Mouse (Mus musculus): Measurements from ENCODE around the gene Zswim3. TPM values are rescaled to one million over a fixed set of nuclear protein-coding genes. Genes with fewer than 3 reads are reported as not detected.

The Zswim3 gene
- polyA plus RNA-seq, 1 experiment from 2014 or later = 5.3 TPM

DNA sequence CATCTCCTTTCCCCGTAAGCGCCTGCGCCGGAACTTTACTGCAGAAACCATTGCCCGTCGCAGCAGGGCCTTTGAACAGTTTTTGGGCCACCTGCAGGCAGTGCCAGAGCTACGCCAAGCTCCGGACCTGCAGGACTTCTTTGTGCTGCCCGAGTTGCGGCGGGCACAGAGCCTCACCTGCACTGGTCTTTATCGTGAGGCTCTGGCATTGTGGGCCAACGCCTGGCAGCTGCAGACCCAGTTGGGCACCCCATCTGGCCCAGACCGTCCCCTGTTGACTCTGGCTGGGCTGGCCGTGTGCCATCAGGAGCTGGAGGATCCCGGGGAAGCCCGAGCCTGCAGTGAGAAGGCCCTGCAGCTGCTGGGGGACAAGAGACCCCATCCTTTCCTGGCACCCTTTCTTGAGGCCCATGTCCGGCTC is 13.0 kb upstream of the Zswim3 start:
- Histone ChIP-seq H3K4me2 (replicated peaks; ENCODE audit: low read depth, low read length) (no peak overlapping the region), H3K27ac (ENCODE audit: low read length) (no peak overlapping the region), H3K36me3 (ENCODE audit: insufficient read depth, low read length) (peaks cover 24% of the 10 kb centered on the region; the same call in 1 of the 2 replicates), H3K4me1 (ENCODE audit: insufficient read depth, low read depth, low read length) (0 out of 2 replicates have a peak, but pooled peaks cover 2% of the 10 kb centered on the region), H3K9ac (replicated peaks; ENCODE audit: low read depth) (no peak overlapping the region), H3K4me3 (ENCODE audit: low read depth, low read length) (no peak overlapping the region), H3K9me3 (ENCODE audit: low read length) (no peaks in the 10 kb centered on the region), H3K27me3 (replicated peaks; ENCODE audit: insufficient read depth, low read length) (no peaks in the 10 kb centered on the region)
- ATAC-seq (no peak), DNase-seq (ENCODE audit: low spot score) (no peak)
- WGBS = 89% methylated on average over 18 of the region's 18 CpGs
- TF ChIP-seq EP300 (IDR thresholded peaks at IDR 0.05) (no peak), CTCF (IDR thresholded peaks at IDR 0.05) (no peak)

DNA sequence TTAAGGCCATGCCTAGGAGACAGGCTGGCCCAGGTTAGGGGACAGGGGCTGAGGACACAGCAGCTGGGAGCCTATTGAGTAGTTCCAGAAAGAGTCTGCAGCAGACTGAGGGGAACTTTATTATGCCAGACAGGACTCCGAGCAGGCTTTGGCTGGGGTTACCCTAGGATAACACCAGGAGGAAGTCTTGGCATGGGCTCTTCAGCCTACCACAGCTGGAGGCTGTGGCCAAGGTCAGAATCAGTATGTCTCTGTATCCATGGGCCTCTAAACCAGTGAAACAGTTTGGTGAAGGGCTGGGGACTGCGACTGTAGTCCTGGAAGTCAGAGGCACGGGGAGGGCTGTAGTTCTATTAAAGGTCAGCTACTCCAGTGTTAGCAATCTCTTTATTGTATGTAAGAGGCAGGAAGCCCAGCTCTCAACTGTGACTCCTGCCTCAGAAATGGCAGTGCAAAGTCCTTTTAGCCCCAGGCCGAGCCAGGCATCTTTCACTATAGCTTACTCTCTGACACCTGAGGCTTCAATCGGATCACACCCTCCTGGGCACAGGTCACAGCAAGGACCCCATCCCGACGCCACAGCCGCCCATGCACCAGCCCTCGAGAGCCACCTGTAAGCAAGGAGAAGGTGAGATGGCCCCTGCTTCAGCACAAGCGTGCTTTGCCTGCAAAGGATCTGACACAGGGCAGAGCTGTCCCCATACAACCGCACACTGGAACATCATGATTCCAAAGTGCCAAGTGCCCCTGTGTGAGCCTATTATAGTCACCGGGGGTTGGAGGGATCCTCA is 12.3 kb upstream of the Zswim3 start:
- ATAC-seq (no peak), DNase-seq (ENCODE audit: low spot score) (no peak)
- Histone ChIP-seq H3K27ac (ENCODE audit: low read length) (no peak overlapping the region), H3K9me3 (ENCODE audit: low read length) (no peaks in the 10 kb centered on the region), H3K4me3 (ENCODE audit: low read depth, low read length) (no peak overlapping the region), H3K36me3 (ENCODE audit: insufficient read depth, low read length) (peaks cover 24% of the 10 kb centered on the region; the same call in 1 of the 2 replicates), H3K4me1 (ENCODE audit: insufficient read depth, low read depth, low read length) (no peaks in the 10 kb centered on the region), H3K9ac (replicated peaks; ENCODE audit: low read depth) (no peak overlapping the region), H3K27me3 (replicated peaks; ENCODE audit: insufficient read depth, low read length) (no peaks in the 10 kb centered on the region), H3K4me2 (replicated peaks; ENCODE audit: low read depth, low read length) (no peak overlapping the region)
- 89% methylated on average over 12 of the region's 12 CpGs for WGBS
- TF ChIP-seq CTCF (IDR thresholded peaks at IDR 0.05) (no peak), EP300 (IDR thresholded peaks at IDR 0.05) (no peak)

DNA sequence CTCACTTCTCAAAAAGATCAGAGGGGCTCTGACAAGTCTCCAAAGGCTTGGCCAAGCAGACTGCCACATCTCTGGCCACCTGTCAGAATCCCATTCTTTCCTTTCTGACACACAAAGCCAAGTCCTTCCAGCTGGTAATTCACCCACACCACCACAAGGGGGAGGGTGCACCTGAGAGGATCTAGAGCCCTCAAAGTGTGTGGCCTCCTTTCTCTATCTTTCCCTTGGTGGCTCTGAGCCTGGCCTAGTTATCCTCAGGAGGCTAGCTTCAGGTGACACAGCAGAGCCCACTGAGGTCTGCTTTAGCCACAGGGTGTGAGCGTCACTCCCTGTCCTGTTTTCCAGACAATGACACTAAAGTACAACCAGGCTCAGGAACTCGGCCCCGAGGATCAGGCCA is 11.7 kb upstream of the Zswim3 start:
- H3K4me3 ChIP-seq (ENCODE audit: low read depth, low read length) = no peak overlapping the region
- DNase-seq (ENCODE audit: low spot score) = peak; percentile 55
- no peak overlapping the region for H3K4me2 ChIP-seq (replicated peaks; ENCODE audit: low read depth, low read length)
- 68% methylated on average over 3 of the region's 3 CpGs for WGBS
- TF ChIP-seq CTCF (IDR thresholded peaks at IDR 0.05) (peak; percentile 88), EP300 (IDR thresholded peaks at IDR 0.05) (no peak)
- H3K4me1 ChIP-seq (ENCODE audit: insufficient read depth, low read depth, low read length) = no peaks in the 10 kb centered on the region
- no peaks in the 10 kb centered on the region for H3K9me3 ChIP-seq (ENCODE audit: low read length)
- no peaks in the 10 kb centered on the region for H3K27me3 ChIP-seq (replicated peaks; ENCODE audit: insufficient read depth, low read length)
- no peak overlapping the region for H3K9ac ChIP-seq (replicated peaks; ENCODE audit: low read depth)
- H3K36me3 ChIP-seq (ENCODE audit: insufficient read depth, low read length) = peaks cover 24% of the 10 kb centered on the region; the same call in 1 of the 2 replicates
- peak; percentile 18; the same call in 1 of the 2 replicates for ATAC-seq
- H3K27ac ChIP-seq (ENCODE audit: low read length) = no peak overlapping the region

DNA sequence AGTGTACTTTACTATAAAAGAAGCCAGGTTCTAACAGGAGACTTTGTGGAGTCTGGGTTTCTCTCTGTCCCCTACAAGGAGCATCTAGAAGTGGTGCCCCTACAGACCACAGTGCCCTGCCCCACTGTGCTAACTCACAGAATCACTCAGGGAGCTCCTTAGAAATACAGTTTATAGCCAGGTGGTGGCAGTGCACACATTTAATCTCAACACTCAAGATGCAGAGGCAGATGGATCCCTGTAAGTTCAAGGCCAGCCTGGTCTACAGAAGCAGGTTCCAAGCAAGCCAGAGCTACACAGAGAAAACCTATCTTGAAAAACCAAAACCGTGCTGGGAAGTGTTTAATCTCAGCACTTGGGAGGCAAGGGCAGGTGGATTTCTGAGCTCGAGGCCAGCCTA is 11.1 kb upstream of the Zswim3 start:
- DNase-seq (ENCODE audit: low spot score) = peak; percentile 41
- no peak overlapping the region for H3K4me3 ChIP-seq (ENCODE audit: low read depth, low read length)
- H3K9me3 ChIP-seq (ENCODE audit: low read length) = no peaks in the 10 kb centered on the region
- H3K4me1 ChIP-seq (ENCODE audit: insufficient read depth, low read depth, low read length) = no peaks in the 10 kb centered on the region
- peak overlapping the region; percentile 3; the same call in 1 of the 2 replicates for H3K27ac ChIP-seq (ENCODE audit: low read length)
- H3K36me3 ChIP-seq (ENCODE audit: insufficient read depth, low read length) = peaks cover 24% of the 10 kb centered on the region; the same call in 1 of the 2 replicates
- 0 out of 2 replicates have a peak, but pooled peaks have one; percentile 24 for TF ChIP-seq CTCF (IDR thresholded peaks at IDR 0.05)
- TF ChIP-seq EP300 (IDR thresholded peaks at IDR 0.05) = no peak
- no peak overlapping the region for H3K9ac ChIP-seq (replicated peaks; ENCODE audit: low read depth)
- no peak overlapping the region for H3K4me2 ChIP-seq (replicated peaks; ENCODE audit: low read depth, low read length)
- no peaks in the 10 kb centered on the region for H3K27me3 ChIP-seq (replicated peaks; ENCODE audit: insufficient read depth, low read length)
- no peak for ATAC-seq
- WGBS = 89% methylated on average over 2 of the region's 2 CpGs

DNA sequence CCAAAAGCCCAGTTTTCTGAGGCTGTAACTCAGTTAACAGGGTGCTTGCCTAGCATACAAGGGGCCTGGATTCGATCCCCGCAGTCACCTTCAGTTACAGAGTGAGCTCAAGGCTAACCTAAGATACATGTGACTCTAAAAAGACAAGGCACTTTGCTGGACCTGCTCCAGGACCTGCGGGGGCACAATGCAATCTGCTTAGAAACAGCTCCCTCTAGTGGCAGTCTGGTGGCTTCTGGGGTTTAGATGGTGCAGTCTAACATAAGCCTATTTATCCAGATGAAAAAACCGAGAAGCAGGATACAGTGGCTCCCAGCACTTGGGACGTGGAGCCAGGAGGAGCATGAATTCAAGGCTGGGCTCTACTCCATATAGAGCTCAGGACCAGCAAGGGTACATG is 10.6 kb upstream of the Zswim3 start:
- peak; percentile 72 for ATAC-seq
- no peak for TF ChIP-seq EP300 (IDR thresholded peaks at IDR 0.05)
- peak; percentile 93 for TF ChIP-seq CTCF (IDR thresholded peaks at IDR 0.05)
- no peak overlapping the region for H3K9ac ChIP-seq (replicated peaks; ENCODE audit: low read depth)
- no peak overlapping the region for H3K4me2 ChIP-seq (replicated peaks; ENCODE audit: low read depth, low read length)
- peak; percentile 92 for DNase-seq (ENCODE audit: low spot score)
- H3K4me1 ChIP-seq (ENCODE audit: insufficient read depth, low read depth, low read length) = no peaks in the 10 kb centered on the region
- no peak overlapping the region for H3K4me3 ChIP-seq (ENCODE audit: low read depth, low read length)
- 24% methylated on average over 5 of the region's 5 CpGs for WGBS
- H3K9me3 ChIP-seq (ENCODE audit: low read length) = no peaks in the 10 kb centered on the region
- H3K27ac ChIP-seq (ENCODE audit: low read length) = no peak overlapping the region
- no peaks in the 10 kb centered on the region for H3K27me3 ChIP-seq (replicated peaks; ENCODE audit: insufficient read depth, low read length)
- H3K36me3 ChIP-seq (ENCODE audit: insufficient read depth, low read length) = peaks cover 24% of the 10 kb centered on the region; the same call in 1 of the 2 replicates

DNA sequence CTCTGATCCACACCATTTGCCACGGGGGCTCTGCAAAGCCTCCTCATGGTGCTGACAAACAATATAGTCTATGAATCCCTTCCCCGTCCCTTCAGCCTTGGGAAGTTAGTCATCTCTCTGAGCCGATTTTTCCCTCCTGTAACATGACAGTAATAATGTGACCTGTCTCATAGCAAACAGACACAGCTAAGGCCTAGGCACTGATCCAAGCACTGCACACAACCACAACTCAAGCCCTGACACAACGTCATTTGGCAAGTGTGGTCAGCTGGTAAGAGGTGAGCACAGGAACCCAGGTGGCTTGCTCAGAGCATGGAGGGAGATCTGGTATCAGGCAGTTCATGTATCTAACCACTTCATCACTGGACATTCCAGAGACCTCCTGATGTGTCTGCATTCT is 9.0 kb upstream of the Zswim3 start:
- H3K36me3 ChIP-seq (ENCODE audit: insufficient read depth, low read length) = peaks cover 24% of the 10 kb centered on the region; the same call in 1 of the 2 replicates

More for the DNA sequence above, 9.0 kb upstream of the Zswim3 start:
- TF ChIP-seq CTCF (IDR thresholded peaks at IDR 0.05) (no peak), EP300 (IDR thresholded peaks at IDR 0.05) (no peak)
- no peak for ATAC-seq
- H3K4me3 ChIP-seq (ENCODE audit: low read depth, low read length) = no peak overlapping the region
- WGBS = 67% methylated on average over 4 of the region's 4 CpGs
- H3K4me1 ChIP-seq (ENCODE audit: insufficient read depth, low read depth, low read length) = no peaks in the 10 kb centered on the region
- no peaks in the 10 kb centered on the region for H3K9me3 ChIP-seq (ENCODE audit: low read length)
- no peak overlapping the region for H3K27ac ChIP-seq (ENCODE audit: low read length)
- no peak overlapping the region for H3K9ac ChIP-seq (replicated peaks; ENCODE audit: low read depth)
- DNase-seq (ENCODE audit: low spot score) = no peak
- H3K27me3 ChIP-seq (replicated peaks; ENCODE audit: insufficient read depth, low read length) = no peaks in the 10 kb centered on the region
- H3K4me2 ChIP-seq (replicated peaks; ENCODE audit: low read depth, low read length) = no peak overlapping the region
